Mouse (Mus musculus): ENCODE measurements around the gene Prf1.

The Prf1 gene

DNA sequence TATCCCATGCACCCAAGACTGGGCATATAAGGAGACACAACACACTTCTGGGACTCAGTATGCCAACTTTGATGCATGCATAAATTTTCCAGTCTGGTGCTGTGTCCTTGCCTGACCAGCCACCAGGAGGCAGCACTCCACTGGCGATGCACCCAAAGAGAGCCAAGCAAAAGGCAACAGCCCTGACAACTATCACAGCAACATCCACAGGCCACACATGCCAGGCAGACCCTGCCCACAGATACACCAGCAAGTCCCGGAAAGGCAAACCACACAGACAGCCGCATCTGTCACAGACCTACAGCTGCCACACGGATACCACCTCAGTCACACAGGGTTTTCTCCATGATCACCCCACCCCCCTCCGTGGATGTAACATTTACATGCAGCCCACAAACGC lies 43.9 kb downstream of the Prf1 start:
- TF ChIP-seq GATA4 (IDR thresholded peaks at IDR 0.05; ENCODE audit: insufficient replicate concordance, low read length) = no peak

DNA sequence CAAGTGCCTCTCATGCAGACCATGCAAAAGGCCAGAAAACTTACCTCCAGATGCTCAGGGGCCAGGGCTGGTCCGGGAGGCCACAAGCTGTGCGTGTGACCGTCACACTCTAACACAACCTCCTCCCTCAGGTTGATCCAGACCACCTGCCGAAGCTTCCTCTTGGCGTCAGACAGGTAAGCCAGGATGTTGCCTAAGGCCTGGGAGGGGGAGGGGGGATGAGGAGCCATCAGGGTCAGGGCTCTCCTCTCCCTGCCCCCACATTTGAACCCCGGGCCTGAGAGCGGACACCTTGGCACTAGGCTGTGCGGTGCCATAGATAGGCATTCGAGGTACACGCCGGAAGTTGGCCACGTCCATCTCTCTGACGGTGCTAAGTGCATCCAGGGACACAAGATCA lies 45.1 kb downstream of the Prf1 start:
- no peak for TF ChIP-seq GATA4 (IDR thresholded peaks at IDR 0.05; ENCODE audit: insufficient replicate concordance, low read length)

DNA sequence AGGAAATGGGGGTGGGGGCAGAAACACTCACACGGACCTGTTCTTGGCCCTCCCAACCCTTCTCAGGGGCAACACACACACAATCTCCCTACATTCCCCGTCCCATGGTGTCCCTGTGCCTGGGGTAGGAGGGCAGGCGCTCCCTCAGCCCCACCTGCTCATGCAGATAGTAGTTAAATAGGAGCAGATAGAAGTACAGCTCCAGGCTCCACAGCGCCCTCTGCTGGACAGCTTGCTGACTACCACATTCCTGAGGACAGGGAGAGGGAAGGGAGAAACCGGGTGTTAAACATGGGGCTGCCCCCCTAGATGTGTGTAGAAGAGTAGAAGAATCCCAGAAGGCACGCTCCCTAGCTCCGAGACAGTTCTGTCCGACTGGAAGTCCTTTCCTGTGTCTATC lies 46.3 kb downstream of the Prf1 start:
- TF ChIP-seq GATA4 (IDR thresholded peaks at IDR 0.05; ENCODE audit: insufficient replicate concordance, low read length) = no peak

DNA sequence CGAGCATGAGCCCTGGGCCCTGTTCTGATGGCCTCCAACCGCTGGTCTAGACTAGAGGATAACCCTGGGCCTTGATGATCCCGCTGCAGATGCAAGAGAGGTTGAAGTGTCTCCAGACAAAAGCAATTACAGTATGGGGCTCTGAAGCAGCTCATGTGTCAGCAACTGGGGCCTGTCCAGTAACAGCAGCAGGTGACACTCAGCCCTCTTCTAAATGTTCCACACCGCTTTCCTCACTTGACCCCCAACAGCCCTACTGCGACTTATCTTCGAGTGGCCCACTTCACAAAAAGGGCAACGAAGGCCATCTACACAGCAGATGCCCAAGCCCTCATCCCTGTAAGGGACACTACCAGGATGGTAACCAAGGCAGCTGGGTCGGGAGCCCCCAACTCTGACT lies 47.5 kb downstream of the Prf1 start:
- TF ChIP-seq GATA4 (IDR thresholded peaks at IDR 0.05; ENCODE audit: insufficient replicate concordance, low read length) = no peak

DNA sequence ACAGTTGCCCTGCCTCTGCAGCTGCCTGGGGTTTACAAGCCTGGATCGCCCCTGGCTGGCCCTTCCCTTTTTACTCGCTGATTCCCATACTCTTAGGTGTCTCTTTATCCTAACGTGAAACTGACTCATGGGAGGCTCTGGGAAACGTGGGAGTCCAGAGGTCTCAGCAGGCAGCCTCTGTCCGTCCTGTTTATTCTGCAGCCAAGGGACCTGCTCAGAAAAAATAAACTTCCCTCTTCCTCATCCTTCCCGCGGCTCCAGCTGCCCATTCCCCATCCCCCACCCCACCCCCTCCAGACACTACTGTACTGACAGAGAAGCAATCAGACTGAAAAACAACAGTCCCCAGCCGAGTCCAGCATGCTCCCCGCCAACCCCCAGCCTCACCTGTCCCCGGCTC lies 48.7 kb downstream of the Prf1 start:
- TF ChIP-seq GATA4 (IDR thresholded peaks at IDR 0.05; ENCODE audit: insufficient replicate concordance, low read length) = no peak

DNA sequence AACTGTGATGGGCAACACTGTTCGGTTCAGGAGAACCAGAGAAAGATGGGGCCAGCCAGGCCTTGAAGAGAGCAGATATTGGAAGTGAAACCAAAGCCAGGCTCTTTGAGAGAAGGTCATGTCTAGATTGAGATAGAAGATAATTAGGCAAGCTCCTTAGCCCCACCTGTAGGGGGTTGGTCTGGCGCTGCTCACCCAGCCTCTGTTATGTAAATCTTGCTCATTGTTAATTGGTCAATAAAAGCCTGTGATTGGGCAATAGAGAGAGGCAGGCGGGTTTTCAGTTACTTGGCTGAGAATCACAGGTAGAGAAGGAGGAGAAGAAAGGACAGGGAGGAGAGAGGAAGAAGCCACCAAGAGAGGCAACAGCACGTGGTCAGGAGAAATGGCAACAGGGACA lies 53.6 kb downstream of the Prf1 start:
- TF ChIP-seq GATA4 (IDR thresholded peaks at IDR 0.05; ENCODE audit: insufficient replicate concordance, low read length) = no peak
